Mouse (Mus musculus): Measurements from ENCODE around the gene Tbx10.
"Not testable (repeated sequence)": the region's sequence is repeated elsewhere in the genome, so short reads cannot be mapped to it uniquely, and the experiment has no call there.

Gene Tbx10

DNA sequence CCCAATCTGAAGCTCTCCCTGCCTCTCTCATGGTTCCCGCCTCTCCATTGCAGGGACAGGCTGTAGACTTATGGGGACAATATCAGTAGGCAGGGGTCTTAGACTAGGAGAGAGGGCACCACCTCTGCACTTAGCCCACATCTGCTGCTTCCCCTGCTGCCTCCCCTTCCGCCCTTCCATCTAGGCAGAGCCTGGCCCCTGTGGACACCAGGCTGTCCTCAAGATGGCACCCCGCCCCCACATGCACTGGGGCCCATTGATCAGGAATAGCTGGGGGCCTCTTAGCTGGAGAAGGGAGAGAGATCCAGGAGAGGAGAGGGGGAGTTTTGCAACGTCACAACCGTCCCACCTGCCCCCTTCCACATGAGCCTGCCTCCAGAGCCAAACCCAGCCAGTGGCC is at the start of gene Tbx10:
TSS of gene Tbx10 (plus strand) at position 337 of the 400 bp plus-strand sequence.
- DNase-seq (ENCODE audit: low spot score) = no peak

GRCm38 (mm10) chr19:3942986-3943735 is 49.4 kb upstream of the Tbx10 start:
- DNase-seq (ENCODE audit: low spot score) = no peak

- DNase-seq (ENCODE audit: low spot score) = no peak
Observed at GRCm38 (mm10) chr19:3945872-3946564, 46.5 kb upstream of the Tbx10 start.

DNA sequence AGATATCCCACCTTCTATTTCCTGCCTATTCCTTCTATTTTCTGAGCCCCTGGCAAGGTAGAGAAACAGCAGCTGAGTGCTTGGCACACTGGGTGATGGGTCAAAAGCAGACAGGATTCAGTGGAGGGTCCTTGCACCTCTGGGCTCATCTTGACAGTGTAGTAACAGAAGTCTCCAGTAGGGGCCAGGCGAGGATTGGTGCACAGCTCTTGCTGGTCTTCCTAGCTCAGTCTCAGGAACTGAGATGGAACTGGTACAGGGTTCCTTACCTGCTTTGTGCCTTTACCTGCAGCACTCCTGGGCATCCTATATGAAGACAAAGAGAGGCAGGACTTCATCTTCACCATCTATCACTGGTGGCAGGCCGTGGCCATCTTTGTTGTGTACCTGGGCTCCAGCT is 45.8 kb upstream of the Tbx10 start:
- peak; percentile 64 for DNase-seq (ENCODE audit: low spot score)

DNA sequence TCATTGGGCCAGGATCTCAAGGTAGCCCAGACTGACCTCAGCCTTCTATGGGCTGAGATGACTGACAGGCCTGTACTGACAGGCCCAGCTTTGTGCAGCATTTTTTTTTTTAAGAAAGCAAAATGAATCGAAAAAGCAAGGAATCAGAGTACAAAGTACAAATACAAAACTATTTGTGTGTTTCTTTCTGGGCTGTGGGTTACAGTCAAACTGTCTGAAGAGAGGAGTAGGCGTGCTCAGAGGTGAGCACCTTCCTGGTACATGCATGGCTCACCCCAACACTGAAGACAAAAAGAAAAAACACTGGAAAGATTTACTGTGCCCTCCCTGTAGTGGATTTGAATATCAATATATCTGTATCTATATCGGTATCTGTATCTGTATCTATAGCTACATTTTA is 44.7 kb upstream of the Tbx10 start:
- no peak for DNase-seq (ENCODE audit: low spot score)

GRCm38 (mm10) chr19:3948546-3948945 is 44.0 kb upstream of the Tbx10 start:
- no peak for DNase-seq (ENCODE audit: low spot score)

GRCm38 (mm10) chr19:3950331-3950730 is 42.2 kb upstream of the Tbx10 start:
- DNase-seq (ENCODE audit: low spot score) = no peak

- no peak for DNase-seq (ENCODE audit: low spot score)
Observed at GRCm38 (mm10) chr19:3951461-3951860, 41.1 kb upstream of the Tbx10 start.

DNA sequence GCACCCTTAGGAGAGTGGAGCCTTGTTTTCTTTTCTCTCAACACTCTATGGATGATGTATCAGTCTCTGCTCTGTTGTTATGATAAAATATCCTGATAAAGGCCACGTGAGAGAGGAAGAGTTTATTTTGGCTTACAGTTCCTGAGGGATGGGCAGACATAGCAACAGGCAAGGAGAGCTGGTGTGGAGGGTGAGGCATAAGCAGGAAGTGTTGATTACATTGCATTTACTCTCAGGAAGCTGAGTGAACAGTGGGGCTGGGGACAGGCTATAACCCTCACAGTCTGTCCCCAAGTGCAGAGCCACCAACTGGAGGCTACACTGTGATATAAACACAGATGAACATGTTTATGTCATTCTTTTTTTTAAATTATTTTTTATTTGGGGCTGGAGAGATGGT is 40.5 kb upstream of the Tbx10 start:
- DNase-seq (ENCODE audit: low spot score) = no peak

DNA sequence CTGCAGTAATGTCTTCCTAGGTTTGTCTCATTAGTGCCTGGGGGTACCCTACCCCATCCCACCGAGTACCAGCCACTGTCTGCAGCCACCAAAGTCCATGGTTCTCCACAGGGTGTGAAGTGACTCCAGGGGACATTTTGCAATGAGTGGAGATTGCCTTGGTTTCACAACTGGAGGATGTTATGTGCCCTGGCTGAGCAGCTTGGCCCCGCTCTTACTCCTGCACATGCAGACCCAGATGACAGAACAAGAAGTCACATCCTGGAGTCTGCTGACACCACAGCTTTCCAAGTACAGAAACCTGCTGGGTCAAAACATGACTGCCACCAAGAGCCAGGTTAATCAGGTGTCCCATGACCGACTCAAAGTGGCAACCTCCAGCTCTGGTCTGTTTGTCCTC is 37.5 kb upstream of the Tbx10 start:
- no peak for DNase-seq (ENCODE audit: low spot score)

GRCm38 (mm10) chr19:3955804-3956203 is 36.7 kb upstream of the Tbx10 start:
- DNase-seq (ENCODE audit: low spot score) = no peak

DNA sequence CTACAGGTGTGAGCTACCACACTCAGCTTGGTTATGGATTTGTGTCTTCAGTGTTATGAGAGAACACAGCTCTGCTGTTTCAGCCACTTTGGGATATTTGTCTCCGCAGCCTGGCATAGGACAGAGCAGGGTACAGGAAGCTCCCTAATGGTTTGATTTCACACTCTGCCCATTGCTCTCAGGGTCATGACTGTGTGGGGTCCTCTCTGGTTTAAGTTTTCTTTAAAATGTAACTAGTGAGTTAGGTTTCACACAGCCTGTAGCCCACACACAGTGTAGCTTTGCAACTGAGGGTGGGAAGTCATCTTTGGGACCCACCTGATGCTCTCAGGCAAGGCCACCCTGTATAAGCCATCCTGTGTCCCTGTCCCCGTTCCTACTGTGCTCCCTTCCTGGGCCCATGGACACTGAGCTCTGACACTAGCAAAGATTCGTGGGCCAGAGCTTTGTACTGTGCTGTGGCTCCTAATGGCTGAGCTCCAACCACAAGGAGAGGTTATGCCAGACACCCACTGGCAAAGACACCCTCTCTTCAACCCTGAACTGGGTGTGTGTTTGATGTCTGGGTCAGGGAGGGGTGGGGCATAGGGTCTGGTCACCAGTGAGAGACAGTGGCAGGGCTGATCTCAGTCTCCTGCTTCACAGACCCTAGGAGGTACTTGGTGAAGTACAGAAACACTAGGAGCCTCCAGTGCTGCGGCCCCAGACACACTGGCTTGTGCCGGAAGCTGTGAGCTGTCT is 35.1 kb upstream of the Tbx10 start:
- DNase-seq (ENCODE audit: low spot score) = not testable (repeated sequence)

DNA sequence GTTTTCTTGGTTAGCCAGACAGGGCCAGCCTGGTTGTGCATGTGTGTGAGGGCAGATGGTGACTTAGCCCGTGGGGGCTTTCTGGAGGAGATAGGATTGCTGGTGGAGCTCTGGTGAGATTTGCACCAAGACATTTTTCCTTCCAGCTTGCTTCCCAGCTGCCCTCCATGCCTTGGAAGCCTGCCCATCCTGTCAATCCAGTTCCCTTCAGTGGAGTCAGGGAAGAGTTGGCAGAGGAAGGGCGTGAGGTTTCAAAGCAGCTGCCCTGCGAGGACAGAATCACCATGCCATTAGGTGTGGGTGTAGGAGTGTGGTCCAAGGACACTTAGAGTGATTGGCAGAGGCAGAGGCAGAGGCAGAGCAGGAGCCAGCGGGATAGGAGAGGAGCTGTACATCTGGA is 34.1 kb upstream of the Tbx10 start, which contains the start of gene Aldh3b3:
TSS of gene Aldh3b3 (plus strand) at position 176 of the 400 bp plus-strand sequence.
- no peak for DNase-seq (ENCODE audit: low spot score)

GRCm38 (mm10) chr19:3959030-3959429 is 33.5 kb upstream of the Tbx10 start:
- DNase-seq (ENCODE audit: low spot score) = no peak

DNA sequence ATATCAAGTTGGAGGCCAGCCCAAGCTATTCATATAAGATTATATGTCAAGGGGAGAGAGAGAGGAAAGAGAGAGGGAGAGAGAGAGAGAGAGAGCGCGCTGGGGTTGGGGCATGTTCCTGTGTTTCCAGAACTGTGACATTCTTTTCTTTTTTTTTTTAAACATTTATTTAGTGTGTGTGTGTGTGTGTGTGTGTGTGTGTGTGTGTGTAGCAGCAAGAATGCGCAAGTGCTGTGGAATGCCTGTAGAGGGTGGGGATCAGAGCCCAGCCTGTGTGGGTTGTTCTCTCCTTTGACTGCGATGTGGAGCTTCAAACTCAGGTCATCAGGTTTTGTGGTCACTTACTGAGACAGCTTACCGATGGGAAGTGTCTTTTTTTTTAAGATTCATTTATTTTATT is 32.3 kb upstream of the Tbx10 start:
- DNase-seq (ENCODE audit: low spot score) = no peak

DNA sequence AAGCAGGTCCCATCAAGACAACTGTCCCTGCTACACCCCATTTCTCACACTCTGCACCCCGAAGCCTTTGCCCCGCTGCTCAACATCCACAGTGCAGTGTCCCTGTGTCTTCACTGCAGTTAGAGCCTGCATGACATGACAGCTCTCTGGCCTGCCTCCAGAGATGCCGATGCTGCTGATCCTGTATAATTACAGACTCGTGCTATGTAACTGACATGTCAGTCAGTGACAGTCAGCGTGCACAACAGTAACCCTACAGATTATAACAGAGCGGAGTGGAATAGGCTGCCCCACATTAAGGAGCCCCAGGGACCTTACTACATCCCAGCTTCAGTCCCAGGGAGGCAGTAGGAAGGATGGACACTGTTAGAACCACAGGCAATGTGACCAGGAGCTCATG is 30.7 kb upstream of the Tbx10 start:
- DNase-seq (ENCODE audit: low spot score) = not testable (repeated sequence)

DNA sequence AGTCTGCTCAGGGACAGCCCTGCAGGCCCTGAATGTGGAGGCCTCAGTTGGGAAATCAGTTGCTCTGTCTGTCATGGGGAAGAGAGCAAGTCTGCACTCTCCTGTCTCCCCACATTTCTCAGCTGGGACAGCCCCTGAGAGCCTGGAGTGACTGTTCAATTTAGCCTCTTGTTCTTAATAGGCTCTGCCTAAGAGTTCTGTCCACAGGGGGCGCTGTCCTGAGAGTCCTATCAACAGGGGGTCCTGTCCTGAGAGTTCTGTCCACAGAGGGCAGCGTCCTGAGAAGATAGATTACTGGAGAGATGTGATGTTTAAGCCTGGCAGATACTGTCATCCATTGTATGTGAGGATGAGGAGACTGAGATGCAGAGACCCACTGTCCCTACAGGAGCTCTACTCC is 30.1 kb upstream of the Tbx10 start:
- DNase-seq (ENCODE audit: low spot score) = no peak

DNA sequence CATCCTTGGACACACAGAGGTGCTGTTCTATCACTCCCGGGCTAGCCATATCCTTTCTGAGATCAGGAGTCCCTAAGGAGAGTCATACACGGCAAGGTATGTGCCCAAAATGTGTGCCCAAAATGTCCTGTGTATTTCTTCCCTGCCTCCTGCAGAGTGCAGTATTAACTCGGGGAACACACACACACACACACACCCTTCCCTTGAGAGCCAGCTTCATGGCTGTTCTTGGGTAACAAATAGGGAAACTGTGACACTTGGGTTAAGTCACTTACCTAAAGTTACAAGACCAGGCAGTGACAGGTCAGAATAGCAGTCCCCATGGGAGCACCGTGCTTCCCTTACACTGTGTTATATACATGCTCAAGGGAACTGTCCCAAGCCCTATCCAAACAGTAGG is 28.5 kb upstream of the Tbx10 start:
- DNase-seq (ENCODE audit: low spot score) = no peak

- no peak for DNase-seq (ENCODE audit: low spot score)
Observed at GRCm38 (mm10) chr19:3966330-3967075, 26.0 kb upstream of the Tbx10 start.

DNA sequence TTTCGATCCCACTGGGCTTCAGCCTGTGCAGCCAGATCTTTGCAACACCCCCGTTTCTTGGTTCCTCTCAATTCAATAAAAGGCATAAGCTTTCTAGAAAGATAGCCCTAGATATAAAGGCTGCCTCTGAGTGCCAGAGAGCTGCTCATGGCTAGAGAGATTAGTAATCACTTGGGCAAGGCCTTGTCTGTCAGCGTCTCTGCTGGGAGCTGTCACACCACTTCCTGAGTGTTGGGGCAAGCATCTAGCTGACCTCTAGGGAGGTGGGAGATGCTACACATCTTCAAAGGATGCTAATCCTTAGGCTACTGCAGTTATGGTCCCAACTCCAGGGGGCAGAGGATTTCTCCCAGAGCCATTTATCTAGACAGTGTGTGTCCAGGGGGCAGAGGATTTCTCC is 25.3 kb upstream of the Tbx10 start:
- no peak for DNase-seq (ENCODE audit: low spot score)

DNA sequence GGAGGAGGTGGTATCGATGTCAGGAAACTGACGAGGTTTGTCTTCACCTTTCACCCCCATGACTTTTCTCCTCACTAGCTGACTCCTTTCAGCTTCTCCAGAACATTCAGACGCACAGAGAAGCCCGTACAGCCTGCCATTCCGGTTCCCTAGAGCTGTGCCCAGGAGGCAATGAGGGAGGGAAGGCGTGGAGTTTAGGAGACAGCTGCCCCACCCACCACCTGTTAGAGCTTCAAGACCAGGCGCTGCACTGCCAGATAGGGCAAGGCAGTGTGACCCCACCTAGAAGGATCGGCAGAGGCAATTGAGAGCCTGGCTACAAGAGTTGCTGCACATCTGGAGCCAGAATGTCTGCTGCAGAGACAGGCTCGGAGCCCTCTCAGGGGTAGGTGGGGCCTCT is 20.3 kb upstream of the Tbx10 start, which contains the start of gene Aldh3b2:
TSS of gene Aldh3b2 (plus strand) at position 100 of the 400 bp plus-strand sequence.
- DNase-seq (ENCODE audit: low spot score) = no peak

- DNase-seq (ENCODE audit: low spot score) = not testable (repeated sequence)
Observed at GRCm38 (mm10) chr19:3974608-3975007, 17.9 kb upstream of the Tbx10 start.
